Mouse (Mus musculus) neural tube, embryonic 14.5 days (tissue): ENCODE measurements at regions not wholly inside any gene's neighbourhood (a gene's known extent, or its start where the extent isn't known, plus 50 kb on each side); places are given as distances from the start of the nearest gene placed in this dataset.

Experiments
- ATAC-seq: fragments of 200-750 bp; cut with Nextera tagmentation; 2 replicates; pipeline ENCODE4 v1.8.0; 2017; ENCODE audit warnings: low read depth, mild to moderate bottlenecking, moderate TSS enrichment, moderate library complexity
- H3K27ac ChIP-seq: fragments of 300-500 bp; sonication (generic); 2 replicates; pipeline ENCODE4 v1.5.1; 2014; ENCODE audit warnings: low read depth, mild to moderate bottlenecking, control low read depth, low read length, moderate library complexity, mixed read lengths
- H3K27me3 ChIP-seq: fragments of 300-500 bp; sonication (generic); 2 replicates; pipeline ENCODE4 v1.6.1; 2014; ENCODE audit warnings: low read length; ENCODE audit not compliant: control insufficient read depth, insufficient read depth
- H3K36me3 ChIP-seq: fragments of 300-500 bp; sonication (generic); 2 replicates; pipeline ENCODE4 v1.6.1; 2014; ENCODE audit warnings: low read length, mixed read lengths; ENCODE audit not compliant: control insufficient read depth, insufficient read depth
- H3K4me1 ChIP-seq: fragments of 300-500 bp; sonication (generic); 2 replicates; pipeline ENCODE4 v1.6.1; 2014; ENCODE audit warnings: low read length; ENCODE audit not compliant: control insufficient read depth, insufficient read depth
- H3K4me2 ChIP-seq: fragments of 300-500 bp; sonication (generic); 2 replicates; pipeline ENCODE4 v1.6.1; 2014; ENCODE audit warnings: mild to moderate bottlenecking, low read depth, low read length, control low read depth
- H3K4me3 ChIP-seq: fragments of 300-500 bp; sonication (generic); 2 replicates; pipeline ENCODE4 v1.5.1; 2014; ENCODE audit warnings: low read depth, low read length, control low read depth, mixed read lengths
- H3K9ac ChIP-seq: fragments of 300-500 bp; sonication (generic); replicated peaks from 2 replicates; pipeline ENCODE4 v1.6.1; 2014; ENCODE audit warnings: low read depth, mild to moderate bottlenecking, control low read depth, low read length, mixed read lengths
- H3K9me3 ChIP-seq: fragments of 300-500 bp; sonication (generic); 2 replicates; pipeline ENCODE4 v1.6.1; 2016; ENCODE audit warnings: low read length; ENCODE audit not compliant: control insufficient read depth
- WGBS: fragments of 180-500 bp; shearing (Covaris S2); extraction: QIAGEN DNeasy Blood & Tissue Kit; methylation state at CpG from one replicate; pipeline ENCODE4 v1.1.7; 2014; 5-methylcytosine and 5-hydroxymethylcytosine counted together

DNA sequence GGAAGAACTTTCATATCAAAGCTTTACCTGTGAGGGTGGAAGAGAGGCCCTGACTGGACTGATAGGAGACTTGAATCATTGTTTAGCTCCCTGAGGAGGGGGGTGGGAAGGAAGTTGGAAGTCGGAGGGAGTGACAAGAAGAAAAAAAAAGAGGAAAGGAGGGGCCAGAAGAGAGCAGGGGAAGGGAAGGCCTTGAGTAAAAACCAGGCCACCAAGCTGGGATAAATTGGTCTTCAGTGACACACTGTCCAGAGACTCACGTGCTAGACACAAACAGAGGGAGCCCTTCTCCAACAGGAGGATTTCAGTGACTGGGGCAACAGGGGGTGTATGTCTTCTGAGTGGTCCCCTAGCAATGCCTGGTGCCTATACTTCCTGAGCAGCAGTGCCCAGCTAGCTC is 172.9 kb downstream of the Dact1 start:
- H3K27me3 ChIP-seq: no peaks in the 10 kb centered on the region
- H3K9ac ChIP-seq: no peak overlapping the region
- no peaks in the 10 kb centered on the region for H3K9me3 ChIP-seq
- whole genome bisulfite sequencing: 53% methylated on average over 2 of the region's 2 CpGs
- H3K4me1 ChIP-seq: no peaks in the 10 kb centered on the region; the same call in 1 of the 2 replicates
- no peak overlapping the region for H3K27ac ChIP-seq
- no peak for ATAC-seq
- no peak overlapping the region for H3K4me2 ChIP-seq
- H3K36me3 ChIP-seq: no peaks in the 10 kb centered on the region
- H3K4me3 ChIP-seq: no peak overlapping the region

- no peaks in the 10 kb centered on the region for H3K9me3 ChIP-seq
- no peak for ATAC-seq
- no peaks in the 10 kb centered on the region for H3K27me3 ChIP-seq
- H3K4me2 ChIP-seq: no peak overlapping the region
- H3K27ac ChIP-seq: no peak overlapping the region
- no peak overlapping the region for H3K9ac ChIP-seq
- peaks cover 3% of the 10 kb centered on the region; the same call in 1 of the 2 replicates for H3K4me1 ChIP-seq
- no peak overlapping the region for H3K4me3 ChIP-seq
- WGBS: 92% methylated on average over 7 of the region's 7 CpGs
- H3K36me3 ChIP-seq: no peaks in the 10 kb centered on the region
Measured at GRCm38 (mm10) chr12:71483536-71484165, 174.0 kb downstream of the Dact1 start.

- no peaks in the 10 kb centered on the region for H3K9me3 ChIP-seq
- no peak overlapping the region for H3K9ac ChIP-seq
- no peaks in the 10 kb centered on the region for H3K36me3 ChIP-seq
- 92% methylated on average over 5 of the region's 5 CpGs for WGBS
- H3K27ac ChIP-seq: no peak overlapping the region
- H3K4me2 ChIP-seq: no peak overlapping the region
- H3K4me3 ChIP-seq: no peak overlapping the region
- H3K27me3 ChIP-seq: no peaks in the 10 kb centered on the region
- H3K4me1 ChIP-seq: peaks cover 3% of the 10 kb centered on the region; the same call in 1 of the 2 replicates
- no peak for ATAC-seq
Measured at GRCm38 (mm10) chr12:71484286-71484685, 174.6 kb downstream of the Dact1 start.

GRCm38 (mm10) chr12:71486078-71486477 is 176.4 kb downstream of the Dact1 start:
- H3K9ac ChIP-seq: no peak overlapping the region
- no peaks in the 10 kb centered on the region for H3K36me3 ChIP-seq
- 78% methylated on average over 12 of the region's 12 CpGs for WGBS
- no peak overlapping the region for H3K4me3 ChIP-seq
- H3K27ac ChIP-seq: no peak overlapping the region
- peaks cover 3% of the 10 kb centered on the region; the same call in 1 of the 2 replicates for H3K4me1 ChIP-seq
- H3K27me3 ChIP-seq: no peaks in the 10 kb centered on the region
- no peak overlapping the region for H3K4me2 ChIP-seq
- no peaks in the 10 kb centered on the region for H3K9me3 ChIP-seq
- ATAC-seq: no peak

- no peak overlapping the region for H3K9ac ChIP-seq
- 0 out of 2 replicates have a peak, but pooled peaks cover 3% of the 10 kb centered on the region for H3K4me1 ChIP-seq
- no peak overlapping the region for H3K27ac ChIP-seq
- no peaks in the 10 kb centered on the region for H3K27me3 ChIP-seq
- H3K9me3 ChIP-seq: no peaks in the 10 kb centered on the region
- H3K4me3 ChIP-seq: no peak overlapping the region
- no peaks in the 10 kb centered on the region for H3K36me3 ChIP-seq
- H3K4me2 ChIP-seq: no peak overlapping the region
- ATAC-seq: no peak; the same call in 1 of the 2 replicates
- WGBS: 56% methylated on average over 6 of the region's 6 CpGs
Measured at GRCm38 (mm10) chr12:71487591-71488435, 178.1 kb downstream of the Dact1 start.

- Histone ChIP-seq H3K36me3 (no peaks in the 10 kb centered on the region), H3K9ac (no peak overlapping the region), H3K27me3 (no peaks in the 10 kb centered on the region), H3K27ac (no peak overlapping the region), H3K4me2 (no peak overlapping the region), H3K9me3 (no peaks in the 10 kb centered on the region), H3K4me1 (0 out of 2 replicates have a peak, but pooled peaks cover 7% of the 10 kb centered on the region), H3K4me3 (no peak overlapping the region)
- ATAC-seq: no peak
- WGBS: 78% methylated on average over 7 of the region's 7 CpGs
Measured at GRCm38 (mm10) chr12:71489295-71489694, 179.6 kb downstream of the Dact1 start.

- Histone ChIP-seq H3K4me1 (peaks cover 20% of the 10 kb centered on the region), H3K9me3 (no peaks in the 10 kb centered on the region), H3K36me3 (no peaks in the 10 kb centered on the region), H3K27me3 (no peaks in the 10 kb centered on the region), H3K4me3 (no peak overlapping the region), H3K9ac (peak overlapping the region; percentile 17; the same call in 1 of the 2 replicates), H3K27ac (peak overlapping the region; percentile 85), H3K4me2 (peak overlapping the region; percentile 36)
- 19% methylated on average over 10 of the region's 10 CpGs for whole genome bisulfite sequencing
- peak; percentile 61 for ATAC-seq
Measured at GRCm38 (mm10) chr12:71494803-71495293, 185.2 kb downstream of the Dact1 start.

GRCm38 (mm10) chr12:71498246-71499029 is 188.8 kb downstream of the Dact1 start:
- H3K4me3 ChIP-seq: no peak overlapping the region
- H3K27me3 ChIP-seq: no peaks in the 10 kb centered on the region
- H3K4me2 ChIP-seq: no peak overlapping the region
- no peaks in the 10 kb centered on the region for H3K9me3 ChIP-seq
- ATAC-seq: no peak
- H3K27ac ChIP-seq: no peak overlapping the region
- H3K4me1 ChIP-seq: peaks cover 20% of the 10 kb centered on the region
- no peak overlapping the region for H3K9ac ChIP-seq
- H3K36me3 ChIP-seq: no peaks in the 10 kb centered on the region
- WGBS: 76% methylated on average over 14 of the region's 14 CpGs
